Mouse (Mus musculus) liver, embryonic 15.5 days (tissue): ENCODE measurements at regions not wholly inside any gene's neighbourhood (a gene's known extent, or its start where the extent isn't known, plus 50 kb on each side); places are given as distances from the start of the nearest gene placed in this dataset.

Experiments used
- ATAC-seq: fragments of 200-750 bp; cut with Nextera tagmentation; 2 replicates; pipeline ENCODE4 v1.8.0; 2017; ENCODE audit warnings: moderate number of reproducible peaks, mild to moderate bottlenecking, moderate library complexity; ENCODE audit not compliant: insufficient read depth
- H3K27ac ChIP-seq: fragments of 300-500 bp; sonication (generic); replicated peaks from 2 replicates; pipeline ENCODE4 v1.5.1; 2015; ENCODE audit warnings: mild to moderate bottlenecking, inconsistent platforms
- H3K27me3 ChIP-seq: fragments of 300-500 bp; sonication (generic); 2 replicates; pipeline ENCODE4 v1.6.1; 2015; ENCODE audit warnings: mild to moderate bottlenecking, inconsistent platforms
- H3K36me3 ChIP-seq: fragments of 300-500 bp; sonication (generic); replicated peaks from 2 replicates; pipeline ENCODE4 v1.6.1; 2015; ENCODE audit warnings: moderate library complexity, mild to moderate bottlenecking, inconsistent platforms
- H3K4me1 ChIP-seq: fragments of 300-500 bp; sonication (generic); replicated peaks from 2 replicates; pipeline ENCODE4 v1.6.1; 2015; ENCODE audit warnings: inconsistent platforms
- H3K4me2 ChIP-seq: fragments of 300-500 bp; sonication (generic); 2 replicates; pipeline ENCODE4 v1.6.1; 2015; ENCODE audit warnings: moderate library complexity, mild to moderate bottlenecking, inconsistent platforms
- H3K4me3 ChIP-seq: fragments of 300-500 bp; sonication (generic); replicated peaks from 2 replicates; pipeline ENCODE4 v1.5.1; 2015; ENCODE audit warnings: mild to moderate bottlenecking, inconsistent platforms
- H3K9ac ChIP-seq: fragments of 300-500 bp; sonication (generic); 2 replicates; pipeline ENCODE4 v1.6.1; 2015; ENCODE audit warnings: moderate library complexity, mild to moderate bottlenecking, inconsistent platforms
- H3K9me3 ChIP-seq: fragments of 300-500 bp; sonication (generic); replicated peaks from 2 replicates; pipeline ENCODE4 v1.6.1; 2016; ENCODE audit warnings: inconsistent platforms
- WGBS: fragments of 180-500 bp; shearing (Covaris S2); methylation state at CpG from one replicate; pipeline ENCODE4 v1.1.7; 2015; ENCODE audit warnings: mixed read lengths; ENCODE audit not compliant: insufficient replicate concordance; 5-methylcytosine and 5-hydroxymethylcytosine counted together

DNA sequence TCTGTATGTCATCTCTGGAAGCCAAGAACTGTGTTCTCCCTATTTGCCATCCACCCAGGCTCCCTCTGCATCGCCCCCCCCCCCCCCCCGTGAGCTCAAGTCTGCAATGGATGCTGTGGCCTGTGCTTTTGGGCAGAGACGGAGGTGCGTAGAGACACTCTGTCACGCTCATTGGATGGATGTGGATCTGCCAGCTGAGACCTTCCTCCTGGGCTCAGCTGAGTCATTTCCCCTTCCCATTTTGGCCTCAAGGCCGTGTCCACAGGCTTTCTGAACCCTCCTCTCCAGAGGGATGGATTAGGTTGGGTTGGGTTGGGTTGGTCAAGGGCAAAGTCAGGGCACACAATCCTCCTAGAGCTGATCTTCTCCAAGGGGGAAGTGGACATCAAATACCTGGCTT is 72.9 kb upstream of the Sulf2 start:
- peaks cover 8% of the 10 kb centered on the region; the same call in 1 of the 2 replicates for H3K4me1 ChIP-seq
- no peak for ATAC-seq
- H3K36me3 ChIP-seq, result no peaks in the 10 kb centered on the region
- WGBS, result 35% methylated on average over 6 of the region's 6 CpGs
- no peak overlapping the region for H3K4me3 ChIP-seq
- H3K4me2 ChIP-seq, result no peak overlapping the region
- no peaks in the 10 kb centered on the region for H3K9me3 ChIP-seq
- no peak overlapping the region for H3K27ac ChIP-seq
- no peak overlapping the region for H3K9ac ChIP-seq
- no peaks in the 10 kb centered on the region for H3K27me3 ChIP-seq

DNA sequence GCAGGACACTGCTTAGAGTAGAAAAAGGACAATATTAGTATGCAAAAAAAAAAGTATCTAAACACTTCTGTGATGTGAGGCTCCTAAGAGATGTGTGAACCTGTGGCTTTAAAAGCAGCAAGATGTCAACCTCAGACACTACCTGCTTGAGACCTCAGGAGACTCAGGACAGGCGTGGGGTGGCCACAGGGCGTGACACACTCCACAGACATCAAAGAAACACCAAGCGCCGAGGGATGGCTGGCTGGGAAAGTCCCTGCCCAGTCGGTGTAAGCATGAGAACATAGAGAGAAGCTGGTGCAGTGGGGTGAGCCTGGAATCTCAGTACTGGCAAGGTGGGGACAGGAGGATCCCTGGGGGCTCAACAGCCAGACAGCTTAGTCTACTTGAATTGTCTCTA is 72.0 kb upstream of the Sulf2 start:
- no peak overlapping the region for H3K9ac ChIP-seq
- no peak overlapping the region for H3K27ac ChIP-seq
- ATAC-seq, result no peak
- no peaks in the 10 kb centered on the region for H3K27me3 ChIP-seq
- H3K9me3 ChIP-seq, result no peaks in the 10 kb centered on the region
- no peaks in the 10 kb centered on the region for H3K36me3 ChIP-seq
- H3K4me2 ChIP-seq, result no peak overlapping the region
- WGBS, result 50% methylated on average over 5 of the region's 5 CpGs
- H3K4me3 ChIP-seq, result no peak overlapping the region
- H3K4me1 ChIP-seq, result no peaks in the 10 kb centered on the region

DNA sequence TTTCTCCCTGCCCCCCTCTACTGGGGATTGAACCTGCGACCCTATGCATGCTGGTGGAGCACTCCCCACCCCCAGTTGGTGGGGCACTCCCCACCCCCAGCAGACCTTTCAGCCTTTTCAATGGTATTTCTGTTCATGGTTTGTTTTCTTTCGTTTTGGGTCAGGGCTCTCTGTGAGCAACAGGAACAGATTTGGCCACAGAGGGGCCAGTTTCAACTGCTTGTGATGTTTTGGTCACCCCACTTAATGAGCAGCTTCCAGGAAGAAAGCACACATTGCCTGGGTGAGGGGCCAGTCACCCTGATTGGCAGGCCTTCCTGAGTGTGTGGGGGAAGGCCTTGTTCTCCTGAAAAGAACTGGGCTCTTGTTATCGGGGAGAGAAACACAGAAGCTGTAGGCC is 71.5 kb upstream of the Sulf2 start:
- ATAC-seq, result no peak
- Histone ChIP-seq H3K27me3 (no peaks in the 10 kb centered on the region), H3K4me1 (no peaks in the 10 kb centered on the region), H3K9ac (no peak overlapping the region), H3K4me2 (no peak overlapping the region), H3K9me3 (no peaks in the 10 kb centered on the region), H3K27ac (no peak overlapping the region), H3K4me3 (no peak overlapping the region), H3K36me3 (no peaks in the 10 kb centered on the region)
- WGBS, result 25% methylated on average over 3 of the region's 3 CpGs

- WGBS, result 69% methylated on average over 2 of the region's 2 CpGs
- no peak for ATAC-seq
- Histone ChIP-seq H3K27ac (no peak overlapping the region), H3K9me3 (no peaks in the 10 kb centered on the region), H3K4me2 (no peak overlapping the region), H3K9ac (no peak overlapping the region), H3K4me1 (no peaks in the 10 kb centered on the region), H3K27me3 (no peaks in the 10 kb centered on the region), H3K36me3 (no peaks in the 10 kb centered on the region), H3K4me3 (no peak overlapping the region)
These were observed 70.9 kb upstream of the Sulf2 start for GRCm38 (mm10) chr2:166226331-166226730.

GRCm38 (mm10) chr2:166225354-166225753 is 69.9 kb upstream of the Sulf2 start:
- Histone ChIP-seq H3K4me1 (no peaks in the 10 kb centered on the region), H3K36me3 (no peaks in the 10 kb centered on the region), H3K9ac (no peak overlapping the region), H3K4me3 (no peak overlapping the region), H3K4me2 (no peak overlapping the region), H3K27ac (no peak overlapping the region), H3K9me3 (no peaks in the 10 kb centered on the region), H3K27me3 (no peaks in the 10 kb centered on the region)
- no peak for ATAC-seq
- WGBS, result 60% methylated on average over 9 of the region's 9 CpGs

DNA sequence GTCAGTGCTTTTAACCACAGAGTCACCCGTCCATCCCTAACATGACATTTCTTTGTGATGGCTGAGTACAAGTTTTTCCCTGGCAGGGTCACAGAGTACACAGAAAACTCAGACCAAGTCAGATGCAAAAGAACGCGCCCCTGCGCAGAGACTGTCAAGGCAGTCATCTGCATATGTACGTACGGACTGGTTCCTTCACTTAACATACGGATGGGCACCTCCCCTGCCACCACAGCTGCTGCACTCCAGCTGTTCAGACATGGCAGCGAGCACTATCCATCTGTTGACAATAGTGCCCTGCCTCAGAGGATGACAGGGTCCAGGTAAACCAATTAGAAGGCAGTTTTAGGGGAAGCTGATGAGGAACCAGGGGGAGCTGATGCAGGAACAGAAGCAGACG is 63.3 kb upstream of the Sulf2 start:
- H3K4me3 ChIP-seq, result no peak overlapping the region
- 56% methylated on average over 9 of the region's 9 CpGs for WGBS
- H3K36me3 ChIP-seq, result no peaks in the 10 kb centered on the region
- H3K9ac ChIP-seq, result no peak overlapping the region
- H3K4me1 ChIP-seq, result peaks cover 10% of the 10 kb centered on the region
- no peak for ATAC-seq
- no peak overlapping the region for H3K27ac ChIP-seq
- no peak overlapping the region for H3K4me2 ChIP-seq
- no peaks in the 10 kb centered on the region for H3K27me3 ChIP-seq
- no peaks in the 10 kb centered on the region for H3K9me3 ChIP-seq

GRCm38 (mm10) chr2:166216512-166216865 is 61.0 kb upstream of the Sulf2 start:
- Histone ChIP-seq H3K36me3 (no peaks in the 10 kb centered on the region), H3K9me3 (no peaks in the 10 kb centered on the region), H3K4me2 (no peak overlapping the region), H3K4me3 (no peak overlapping the region), H3K27me3 (no peaks in the 10 kb centered on the region), H3K4me1 (peaks cover 10% of the 10 kb centered on the region), H3K27ac (no peak overlapping the region), H3K9ac (no peak overlapping the region)
- 74% methylated on average over 11 of the region's 11 CpGs for WGBS
- no peak for ATAC-seq

DNA sequence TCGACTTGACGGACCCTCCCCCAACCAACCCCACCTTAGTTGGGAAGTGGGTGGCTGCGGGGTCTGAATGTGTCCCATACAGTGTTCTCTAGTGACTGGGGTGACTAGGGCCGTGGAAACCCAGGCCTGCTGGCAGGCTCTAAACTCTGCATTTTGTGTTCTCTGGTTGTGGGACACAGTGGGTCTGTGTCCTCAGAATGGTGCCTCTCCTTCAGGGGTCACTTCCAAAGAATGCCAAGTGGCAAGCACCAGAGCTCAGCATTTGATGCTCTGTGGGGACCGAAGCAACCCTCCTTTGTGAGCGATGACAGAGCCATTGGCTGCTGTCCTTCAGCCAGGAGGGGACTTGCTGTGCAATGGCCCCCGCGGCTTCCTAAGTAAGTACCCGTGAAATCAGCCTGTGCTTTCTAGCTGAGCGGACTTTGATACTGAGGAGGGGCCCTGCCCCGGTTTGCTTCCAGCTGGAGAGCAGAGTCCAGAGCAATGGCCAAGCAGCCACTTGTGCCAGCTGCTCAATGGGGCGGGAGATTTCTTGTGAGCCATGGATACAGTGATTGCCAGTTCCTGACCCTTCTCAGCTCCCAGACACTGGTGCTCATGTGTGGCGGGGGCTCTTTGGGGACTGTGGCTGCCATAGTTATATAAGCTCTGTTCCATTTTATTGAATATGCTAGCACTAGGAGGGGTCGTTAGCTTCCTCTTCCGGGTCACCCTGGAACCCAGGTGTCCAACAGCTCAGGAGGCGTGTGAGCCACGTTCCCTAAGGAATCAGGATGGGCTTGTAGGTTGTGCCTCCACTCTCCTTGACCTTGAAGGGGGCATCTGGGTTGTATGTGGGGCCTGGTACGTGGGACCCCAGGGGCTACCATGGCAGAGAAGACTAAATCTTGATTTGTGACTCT is 60.4 kb upstream of the Sulf2 start:
- H3K9me3 ChIP-seq, result no peaks in the 10 kb centered on the region
- H3K27ac ChIP-seq, result no peak overlapping the region
- no peak overlapping the region for H3K4me3 ChIP-seq
- 0 out of 2 replicates have a peak, but pooled peaks have one; percentile 49 for ATAC-seq
- no peak overlapping the region for H3K9ac ChIP-seq
- no peaks in the 10 kb centered on the region for H3K27me3 ChIP-seq
- H3K4me2 ChIP-seq, result no peak overlapping the region
- peaks cover 10% of the 10 kb centered on the region for H3K4me1 ChIP-seq
- WGBS, result 58% methylated on average over 18 of the region's 18 CpGs
- no peaks in the 10 kb centered on the region for H3K36me3 ChIP-seq

DNA sequence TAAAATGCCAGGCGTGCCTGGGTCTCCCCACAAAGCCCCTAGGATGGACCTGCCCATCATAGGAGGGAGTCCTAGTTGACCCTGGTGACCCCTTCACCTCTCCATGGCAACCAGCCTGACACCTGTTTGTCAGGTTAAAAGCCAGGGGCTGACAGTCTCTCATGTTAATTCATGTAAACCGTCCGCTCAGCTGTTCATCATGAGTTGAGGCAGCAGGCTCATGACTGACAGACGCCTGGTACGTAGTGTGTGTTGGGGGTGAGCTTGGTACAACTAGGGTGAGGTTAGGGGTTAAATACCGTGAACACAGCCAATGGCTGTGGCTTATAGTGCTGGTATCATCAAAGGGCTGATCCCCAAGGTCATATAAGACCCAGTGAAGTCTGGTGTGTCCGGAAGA is 59.7 kb upstream of the Sulf2 start:
- no peak overlapping the region for H3K9ac ChIP-seq
- no peak overlapping the region for H3K4me2 ChIP-seq
- no peaks in the 10 kb centered on the region for H3K9me3 ChIP-seq
- no peak for ATAC-seq
- H3K4me1 ChIP-seq, result peaks cover 10% of the 10 kb centered on the region
- H3K27ac ChIP-seq, result no peak overlapping the region
- H3K27me3 ChIP-seq, result no peaks in the 10 kb centered on the region
- 59% methylated on average over 7 of the region's 7 CpGs for WGBS
- no peak overlapping the region for H3K4me3 ChIP-seq
- no peaks in the 10 kb centered on the region for H3K36me3 ChIP-seq

DNA sequence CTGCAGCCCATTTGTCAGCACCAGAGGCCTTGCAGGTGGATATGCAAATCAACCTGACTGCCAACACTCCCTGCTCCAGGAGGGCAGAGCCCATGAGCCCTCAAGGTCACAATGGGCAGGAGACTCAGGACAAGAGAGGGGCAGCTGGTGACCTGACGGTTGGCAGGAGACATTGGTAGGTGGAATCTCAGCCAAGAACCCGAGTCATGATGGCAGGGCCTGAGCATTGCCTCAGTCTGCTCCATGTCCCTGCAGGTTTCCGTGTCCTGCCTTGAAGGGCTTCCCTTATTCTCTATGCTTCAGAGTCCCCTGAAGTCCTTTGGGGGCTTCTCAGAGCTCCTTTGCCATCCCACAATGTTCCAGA is 51.7 kb upstream of the Sulf2 start:
- H3K27me3 ChIP-seq, result no peaks in the 10 kb centered on the region
- H3K27ac ChIP-seq, result no peak overlapping the region
- ATAC-seq, result no peak
- H3K4me2 ChIP-seq, result no peak overlapping the region
- H3K9me3 ChIP-seq, result no peaks in the 10 kb centered on the region
- WGBS, result 51% methylated on average over 3 of the region's 3 CpGs
- no peaks in the 10 kb centered on the region for H3K4me1 ChIP-seq
- H3K4me3 ChIP-seq, result no peak overlapping the region
- no peaks in the 10 kb centered on the region for H3K36me3 ChIP-seq
- no peak overlapping the region for H3K9ac ChIP-seq

GRCm38 (mm10) chr2:166206396-166207144 is 51.1 kb upstream of the Sulf2 start:
- Histone ChIP-seq H3K4me3 (no peak overlapping the region), H3K36me3 (no peaks in the 10 kb centered on the region), H3K9me3 (no peaks in the 10 kb centered on the region), H3K9ac (no peak overlapping the region), H3K4me1 (no peaks in the 10 kb centered on the region), H3K27me3 (no peaks in the 10 kb centered on the region), H3K4me2 (no peak overlapping the region), H3K27ac (no peak overlapping the region)
- no peak for ATAC-seq
- 54% methylated on average over 5 of the region's 5 CpGs for WGBS
